Mouse (Mus musculus): ENCODE results near the gene Eomes.

Gene Eomes

GRCm38 (mm10) chr9:118520011-118520410 lies 42.0 kb downstream of the Eomes start:
- DNase-seq (ENCODE audit: low spot score): no peak

- DNase-seq (ENCODE audit: low spot score): no peak
Measured at GRCm38 (mm10) chr9:118520858-118521257, 42.8 kb downstream of the Eomes start.

- DNase-seq (ENCODE audit: low spot score): no peak
Measured at GRCm38 (mm10) chr9:118521659-118522058, 43.6 kb downstream of the Eomes start.

GRCm38 (mm10) chr9:118523738-118524137 lies 45.7 kb downstream of the Eomes start:
- no peak for DNase-seq (ENCODE audit: low spot score)

- DNase-seq (ENCODE audit: low spot score): no peak
Measured at GRCm38 (mm10) chr9:118527056-118527455, 49.0 kb downstream of the Eomes start.

- no peak for DNase-seq (ENCODE audit: low spot score)
Measured at GRCm38 (mm10) chr9:118529783-118530182, 51.8 kb downstream of the Eomes start.

- DNase-seq (ENCODE audit: low spot score): no peak
Measured at GRCm38 (mm10) chr9:118530679-118531078, 52.7 kb downstream of the Eomes start.

GRCm38 (mm10) chr9:118532516-118533205 lies 54.6 kb downstream of the Eomes start:
- DNase-seq (ENCODE audit: low spot score): no peak
